Mouse (Mus musculus): Measurements from ENCODE around the gene Fxyd6. TPM values are rescaled to one million over a fixed set of nuclear protein-coding genes. Genes with fewer than 3 reads are reported as not detected.

Fxyd6 gene
- total RNA-seq, 2 experiments from 2014 or later = 1.5 TPM; not detected in 1

GRCm38 (mm10) chr9:45373896-45374295 lies 3.9 kb downstream of the Fxyd6 start:
- no peak for ATAC-seq (replicated peaks; ENCODE audit: low FRiP score, low TSS enrichment, poor library complexity, severe bottlenecking)

GRCm38 (mm10) chr9:45374988-45375502 lies 5.1 kb downstream of the Fxyd6 start:
- no peak for ATAC-seq (replicated peaks; ENCODE audit: low FRiP score, low TSS enrichment, poor library complexity, severe bottlenecking)

- no peak for ATAC-seq (replicated peaks; ENCODE audit: low FRiP score, low TSS enrichment, poor library complexity, severe bottlenecking)
These were observed 6.4 kb downstream of the Fxyd6 start for GRCm38 (mm10) chr9:45376427-45376826.

GRCm38 (mm10) chr9:45376883-45377282 lies 6.9 kb downstream of the Fxyd6 start:
- no peak for ATAC-seq (replicated peaks; ENCODE audit: low FRiP score, low TSS enrichment, poor library complexity, severe bottlenecking)

DNA sequence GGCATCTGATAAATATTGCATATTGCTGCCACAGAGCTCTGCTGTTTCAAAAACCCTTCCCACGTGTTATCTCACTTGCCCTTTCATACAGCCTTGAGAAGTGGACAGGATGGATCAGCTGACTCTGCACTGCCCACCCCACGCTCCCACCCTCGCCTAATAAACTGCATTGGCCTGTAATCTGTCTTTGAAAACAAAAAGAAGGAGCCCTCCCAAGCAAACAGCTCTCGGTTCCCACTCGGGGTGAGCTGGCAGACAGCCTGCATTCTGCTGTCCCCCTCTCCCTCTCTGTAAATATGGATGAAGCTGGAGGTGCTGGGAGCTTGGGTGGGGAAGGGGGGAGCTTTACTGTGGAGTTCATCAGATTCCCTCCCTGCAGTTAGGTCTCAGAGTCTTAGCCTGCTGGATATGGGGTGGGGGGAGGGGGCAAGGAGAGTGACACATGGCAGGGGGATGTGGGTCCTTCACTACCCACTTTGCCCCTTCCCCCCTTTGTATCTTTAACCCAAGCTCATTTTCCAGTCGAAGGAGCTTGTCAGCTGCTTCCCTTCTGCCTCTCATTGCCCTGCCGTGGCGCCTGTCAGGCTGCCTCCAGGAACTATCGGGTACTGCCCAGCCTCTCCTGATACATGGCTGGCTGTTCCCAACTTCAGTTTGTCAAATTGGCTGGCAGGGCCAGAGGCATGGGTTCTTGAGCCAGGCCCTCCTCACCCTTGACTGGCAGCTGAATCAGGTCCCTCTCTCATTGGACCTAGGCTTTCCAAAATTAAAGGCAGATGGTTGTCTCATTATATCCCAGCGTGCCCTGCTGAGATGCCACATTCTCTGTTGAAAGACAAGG lies 10.6 kb downstream of the Fxyd6 start:
- ATAC-seq (replicated peaks; ENCODE audit: low FRiP score, low TSS enrichment, poor library complexity, severe bottlenecking) = no peak

- no peak for ATAC-seq (replicated peaks; ENCODE audit: low FRiP score, low TSS enrichment, poor library complexity, severe bottlenecking)
These were observed 12.4 kb downstream of the Fxyd6 start for GRCm38 (mm10) chr9:45382336-45382735.

- ATAC-seq (replicated peaks; ENCODE audit: low FRiP score, low TSS enrichment, poor library complexity, severe bottlenecking) = no peak
These were observed 12.8 kb downstream of the Fxyd6 start for GRCm38 (mm10) chr9:45382834-45383233.

DNA sequence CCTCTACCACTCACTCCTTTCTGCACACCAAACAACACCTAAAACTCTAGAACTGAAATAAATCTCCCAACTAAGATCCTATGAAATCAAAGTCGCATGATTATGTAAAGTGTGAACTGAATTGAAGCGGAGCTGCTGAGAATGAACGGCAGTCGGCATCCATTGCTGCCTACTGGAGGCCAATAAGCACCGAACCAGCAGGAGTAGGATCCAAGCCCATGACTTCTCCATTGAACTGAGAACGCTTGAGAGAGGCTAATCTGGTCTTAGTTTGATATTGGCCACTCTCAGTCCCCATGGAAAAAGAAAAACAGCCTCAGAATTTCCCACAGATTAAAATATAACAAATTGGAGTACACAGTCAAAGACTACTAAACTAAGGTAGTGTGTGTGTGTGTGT lies 13.9 kb downstream of the Fxyd6 start:
- ATAC-seq (replicated peaks; ENCODE audit: low FRiP score, low TSS enrichment, poor library complexity, severe bottlenecking) = no peak

- ATAC-seq (replicated peaks; ENCODE audit: low FRiP score, low TSS enrichment, poor library complexity, severe bottlenecking) = no peak
These were observed 16.7 kb downstream of the Fxyd6 start for GRCm38 (mm10) chr9:45386698-45387097.

DNA sequence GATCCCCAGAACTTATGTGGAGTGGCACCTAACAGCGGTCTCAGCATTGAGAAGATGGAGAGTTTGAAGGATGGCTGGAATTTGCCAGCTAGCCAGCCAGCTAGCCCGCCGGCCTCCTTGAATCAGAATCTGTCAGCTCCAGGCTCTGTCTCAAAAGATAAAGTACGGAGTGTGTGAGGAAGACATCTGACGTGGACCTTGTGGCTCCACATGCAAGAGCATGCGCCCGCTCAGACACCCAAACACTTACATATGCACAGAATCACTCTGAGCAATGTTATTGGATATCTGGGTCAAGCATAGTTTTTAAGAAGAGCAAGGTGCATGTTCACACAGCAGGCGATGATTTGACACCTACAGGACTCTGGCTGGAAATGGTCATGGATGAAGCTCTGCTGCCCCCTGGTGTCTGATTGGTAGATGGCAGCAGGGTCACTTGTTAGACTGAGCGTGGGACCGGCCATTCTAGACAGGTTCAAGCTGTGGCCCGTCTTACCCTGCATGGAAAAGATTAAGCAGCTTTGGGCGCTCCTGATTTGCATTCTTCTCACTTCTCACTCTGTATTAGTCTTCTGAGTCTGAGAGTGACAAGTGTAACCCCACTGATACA lies 18.5 kb downstream of the Fxyd6 start:
- peak; percentile 80 for ATAC-seq (replicated peaks; ENCODE audit: low FRiP score, low TSS enrichment, poor library complexity, severe bottlenecking)

DNA sequence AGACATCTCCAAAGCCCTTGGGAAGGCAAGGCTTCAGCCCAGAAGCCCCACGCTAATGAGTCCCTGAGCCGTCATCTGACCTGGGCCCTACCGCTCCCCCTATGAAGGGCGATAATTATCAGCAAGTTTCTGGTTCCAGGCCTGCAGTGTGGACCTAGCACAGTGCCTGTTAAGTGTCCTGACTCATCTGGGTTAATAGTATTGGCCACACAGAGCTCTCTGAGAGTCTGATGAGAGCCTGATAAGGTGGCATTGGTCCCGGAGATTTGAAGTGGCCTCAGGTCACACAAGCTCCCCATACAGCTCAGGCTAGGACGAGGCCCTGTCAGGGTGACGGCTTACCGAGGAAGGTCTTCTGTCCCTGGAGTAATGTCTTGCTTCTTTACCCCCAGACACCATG lies 19.6 kb downstream of the Fxyd6 start:
- no peak for ATAC-seq (replicated peaks; ENCODE audit: low FRiP score, low TSS enrichment, poor library complexity, severe bottlenecking)

DNA sequence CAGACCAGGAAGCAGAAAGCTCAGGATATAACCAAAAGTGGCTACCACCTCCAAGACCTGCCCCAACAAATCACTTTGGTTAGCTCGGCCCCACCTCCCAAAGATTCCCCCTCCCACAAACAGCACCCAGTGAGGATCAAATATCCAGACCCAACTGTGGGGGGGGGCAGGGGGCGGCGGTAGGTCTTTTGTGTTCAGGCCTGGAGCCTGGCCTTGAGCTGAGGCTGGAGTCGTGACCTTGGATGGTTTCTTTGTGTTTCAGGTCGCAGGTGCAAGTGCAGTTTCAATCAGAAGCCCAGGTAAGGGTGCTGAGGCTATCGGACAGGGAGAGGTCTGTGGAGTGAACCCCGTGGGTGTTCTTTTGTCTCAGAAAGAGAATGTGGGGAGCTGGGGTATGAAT lies 21.3 kb downstream of the Fxyd6 start:
- no peak for ATAC-seq (replicated peaks; ENCODE audit: low FRiP score, low TSS enrichment, poor library complexity, severe bottlenecking)

GRCm38 (mm10) chr9:45395218-45395617 lies 25.2 kb downstream of the Fxyd6 start:
- ATAC-seq (replicated peaks; ENCODE audit: low FRiP score, low TSS enrichment, poor library complexity, severe bottlenecking) = no peak

DNA sequence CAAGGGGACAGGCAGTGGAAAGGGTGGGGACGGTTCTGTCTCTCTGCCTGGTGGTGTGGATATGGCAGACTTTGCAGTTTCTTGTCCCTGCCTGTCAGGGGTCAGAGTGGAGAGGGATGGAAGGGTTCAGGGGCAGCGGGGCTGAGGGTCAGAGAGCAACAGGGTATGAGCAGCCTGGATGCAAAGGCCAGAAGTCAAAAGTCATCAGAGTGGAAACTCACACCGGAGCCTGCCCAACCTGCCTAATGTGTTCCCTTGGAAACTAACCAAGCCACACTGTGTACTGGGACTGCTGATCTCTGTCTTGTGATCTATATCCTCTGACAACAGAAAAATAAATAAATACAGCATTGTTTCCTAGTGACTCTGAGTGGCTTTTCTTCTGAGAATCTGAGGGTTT lies 25.8 kb downstream of the Fxyd6 start:
- ATAC-seq (replicated peaks; ENCODE audit: low FRiP score, low TSS enrichment, poor library complexity, severe bottlenecking) = no peak

- no peak for ATAC-seq (replicated peaks; ENCODE audit: low FRiP score, low TSS enrichment, poor library complexity, severe bottlenecking)
These were observed 28.4 kb downstream of the Fxyd6 start for GRCm38 (mm10) chr9:45398336-45398735.

- ATAC-seq (replicated peaks; ENCODE audit: low FRiP score, low TSS enrichment, poor library complexity, severe bottlenecking) = no peak
These were observed 29.4 kb downstream of the Fxyd6 start, which contains the start of gene Fxyd2 for GRCm38 (mm10) chr9:45399434-45399833. TSS of gene Fxyd2 (plus strand) at chr9:45399669.

DNA sequence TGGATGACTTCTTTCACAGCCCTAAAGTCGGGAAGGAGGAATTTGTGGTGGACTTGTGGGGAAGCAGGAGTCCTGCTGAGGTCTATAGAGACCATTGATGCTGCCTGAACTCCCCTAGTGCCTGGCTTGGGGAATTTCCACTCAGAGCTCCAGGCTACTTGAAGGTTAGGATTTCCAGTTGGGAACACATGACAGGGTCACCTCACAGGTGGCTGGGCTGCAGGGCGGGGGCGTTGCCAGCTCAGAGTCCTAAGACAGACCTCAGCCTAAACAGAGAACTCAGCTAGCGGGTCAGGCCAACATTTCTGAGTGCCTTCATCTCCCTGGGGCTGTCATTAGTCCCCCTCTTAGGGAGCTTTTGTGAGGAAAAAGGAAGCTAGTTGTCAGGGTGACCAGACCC lies 31.9 kb downstream of the Fxyd6 start:
- ATAC-seq (replicated peaks; ENCODE audit: low FRiP score, low TSS enrichment, poor library complexity, severe bottlenecking) = no peak

- ATAC-seq (replicated peaks; ENCODE audit: low FRiP score, low TSS enrichment, poor library complexity, severe bottlenecking) = no peak
These were observed 33.0 kb downstream of the Fxyd6 start for GRCm38 (mm10) chr9:45402957-45403356.

- ATAC-seq (replicated peaks; ENCODE audit: low FRiP score, low TSS enrichment, poor library complexity, severe bottlenecking) = no peak
These were observed 35.7 kb downstream of the Fxyd6 start for GRCm38 (mm10) chr9:45405694-45406093.

GRCm38 (mm10) chr9:45406808-45407207 lies 36.8 kb downstream of the Fxyd6 start:
- ATAC-seq (replicated peaks; ENCODE audit: low FRiP score, low TSS enrichment, poor library complexity, severe bottlenecking) = no peak

Data from megakaryocyte-erythroid progenitor cell, adult 5-6 weeks (primary cell).